Mouse (Mus musculus): ENCODE measurements around the gene Cdkal1. TPM values are rescaled to one million over a fixed set of nuclear protein-coding genes. Genes with fewer than 3 reads are reported as not detected.

Gene Cdkal1
- total RNA-seq, 1 experiment: 20.8 TPM

DNA sequence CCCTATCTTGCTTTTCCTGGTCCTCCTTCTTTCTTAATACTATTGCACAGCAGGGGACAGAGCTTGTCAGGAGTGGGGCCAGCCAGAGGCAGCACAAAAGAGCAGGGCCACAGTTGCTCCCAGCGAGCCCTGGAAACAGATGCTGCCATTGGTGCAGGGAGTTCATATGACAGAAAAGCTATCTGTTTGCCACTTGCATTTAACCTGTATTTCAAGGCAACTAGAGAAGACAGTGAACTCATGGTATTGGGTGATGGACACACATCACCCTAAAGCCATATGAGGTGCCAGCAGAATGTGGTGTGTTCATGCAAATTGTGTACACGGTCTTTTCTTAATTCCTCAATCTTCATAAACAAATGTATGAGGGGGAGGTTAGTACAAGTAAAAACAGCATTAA lies 439.5 kb downstream of the Cdkal1 start:
- no peak for TF ChIP-seq ZC3H11A (IDR thresholded peaks at IDR 0.05; ENCODE audit: borderline replicate concordance, low read depth, low read length)
- TF ChIP-seq ZNF384 (IDR thresholded peaks at IDR 0.05; ENCODE audit: low read depth, low read length): no peak
- no peak for TF ChIP-seq HCFC1 (IDR thresholded peaks at IDR 0.05; ENCODE audit: borderline replicate concordance, insufficient read depth, low read length)
- no peak for TF ChIP-seq MAFK (IDR thresholded peaks at IDR 0.05; ENCODE audit: insufficient read depth, low read depth, low read length)
- TF ChIP-seq CHD2 (IDR thresholded peaks at IDR 0.05; ENCODE audit: low read depth, low read length): no peak
- Histone ChIP-seq H3K9ac (ENCODE audit: insufficient read depth, low read depth, low read length, poor library complexity, severe bottlenecking) (no peak overlapping the region), H3K4me1 (ENCODE audit: control insufficient read depth in 2 of 2, insufficient read depth in 2 of 2, low read length in 2 of 2, poor library complexity in 1 of 2) (no peaks in the 10 kb centered on the region), H3K4me3 (ENCODE audit: insufficient read depth in 1 of 2, low read depth in 1 of 2, low read length in 2 of 2, poor library complexity in 1 of 2, severe bottlenecking in 1 of 2) (no peak overlapping the region), H3K9me3 (ENCODE audit: control insufficient read depth, insufficient read depth, low read depth, low read length) (no peaks in the 10 kb centered on the region), H3K27ac (ENCODE audit: insufficient read depth, low read depth, low read length, poor library complexity, severe bottlenecking) (no peak overlapping the region), H3K36me3 (ENCODE audit: control insufficient read depth, insufficient read depth, low read length, poor library complexity, severe bottlenecking) (no peaks in the 10 kb centered on the region)
- in situ Hi-C loops (cut with MboI; ENCODE audit: low sequenced_read_pairs in 2 of 2, unreplicated experiment in 2 of 2): no loop called here
- no peak for DNase-seq (ENCODE audit: low read depth, low spot score)

DNA sequence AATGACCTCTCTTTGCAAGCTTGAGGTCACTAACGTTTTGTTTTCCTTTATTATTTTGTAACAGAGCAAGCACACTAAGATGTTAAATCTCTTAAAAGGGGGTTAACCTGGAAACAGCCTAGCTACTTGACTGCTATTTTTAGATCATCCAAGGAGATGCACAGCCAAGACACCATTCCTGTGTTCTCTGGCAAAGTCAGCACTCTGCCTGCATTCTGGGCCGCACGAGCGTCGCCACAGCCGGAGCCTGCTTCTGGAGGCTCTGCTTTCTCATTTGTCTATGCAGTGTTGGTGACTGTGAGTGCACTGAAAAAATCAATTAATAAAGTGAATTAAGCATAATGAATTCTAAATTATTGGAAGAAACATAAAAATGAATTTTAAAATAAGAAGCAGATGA lies 440.6 kb downstream of the Cdkal1 start:
- Histone ChIP-seq H3K36me3 (ENCODE audit: control insufficient read depth, insufficient read depth, low read length, poor library complexity, severe bottlenecking) (no peaks in the 10 kb centered on the region), H3K27ac (ENCODE audit: insufficient read depth, low read depth, low read length, poor library complexity, severe bottlenecking) (no peak overlapping the region), H3K4me3 (ENCODE audit: insufficient read depth in 1 of 2, low read depth in 1 of 2, low read length in 2 of 2, poor library complexity in 1 of 2, severe bottlenecking in 1 of 2) (no peak overlapping the region), H3K9me3 (ENCODE audit: control insufficient read depth, insufficient read depth, low read depth, low read length) (no peaks in the 10 kb centered on the region), H3K9ac (ENCODE audit: insufficient read depth, low read depth, low read length, poor library complexity, severe bottlenecking) (no peak overlapping the region), H3K4me1 (ENCODE audit: control insufficient read depth in 2 of 2, insufficient read depth in 2 of 2, low read length in 2 of 2, poor library complexity in 1 of 2) (no peaks in the 10 kb centered on the region)
- no peak for DNase-seq (ENCODE audit: low read depth, low spot score)
- in situ Hi-C loops (cut with MboI; ENCODE audit: low sequenced_read_pairs in 2 of 2, unreplicated experiment in 2 of 2): no loop called here
- TF ChIP-seq HCFC1 (IDR thresholded peaks at IDR 0.05; ENCODE audit: borderline replicate concordance, insufficient read depth, low read length): no peak

DNA sequence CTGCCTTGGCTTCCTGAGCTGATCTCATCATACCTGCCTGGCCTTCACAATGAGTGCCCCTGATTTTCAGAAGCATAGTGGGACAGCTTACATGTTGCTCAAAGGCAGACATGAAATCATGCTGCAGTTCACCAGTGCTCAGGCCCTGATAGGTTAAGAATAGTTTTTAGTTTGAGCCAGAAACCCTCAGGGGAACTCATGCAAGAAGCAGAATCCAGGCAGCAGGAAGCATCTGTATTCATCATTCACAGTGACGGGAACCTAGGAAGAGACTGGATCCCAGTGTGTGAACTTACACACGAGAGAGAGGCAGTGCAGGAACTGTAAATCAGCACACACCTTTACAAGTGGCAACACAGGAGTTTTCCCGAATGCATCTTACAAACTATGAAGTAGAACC lies 441.0 kb downstream of the Cdkal1 start:
- no peak for TF ChIP-seq HCFC1 (IDR thresholded peaks at IDR 0.05; ENCODE audit: borderline replicate concordance, insufficient read depth, low read length)
- H3K27ac ChIP-seq (ENCODE audit: insufficient read depth, low read depth, low read length, poor library complexity, severe bottlenecking): no peak overlapping the region
- DNase-seq (ENCODE audit: low read depth, low spot score): no peak

DNA sequence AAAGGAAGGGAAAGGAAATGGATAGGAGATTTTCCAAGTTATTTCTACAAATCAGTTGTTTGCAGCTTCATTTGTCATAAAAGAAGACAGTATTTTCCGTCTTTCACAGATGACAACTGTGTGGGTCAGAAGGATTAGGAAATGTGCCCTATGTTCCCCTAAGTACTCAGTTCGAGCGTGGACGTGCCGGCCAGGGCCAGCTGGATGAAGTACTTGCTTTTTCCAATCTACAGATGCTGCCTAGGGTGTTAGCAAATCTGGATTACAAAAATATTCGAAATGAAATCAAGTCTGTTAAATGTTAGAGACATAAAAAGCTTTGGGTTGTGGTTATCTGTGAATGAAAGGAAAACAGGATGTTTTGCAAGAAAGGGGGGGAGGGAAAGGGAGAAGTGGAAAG lies 444.3 kb downstream of the Cdkal1 start:
- Histone ChIP-seq H3K4me3 (ENCODE audit: insufficient read depth in 1 of 2, low read depth in 1 of 2, low read length in 2 of 2, poor library complexity in 1 of 2, severe bottlenecking in 1 of 2) (no peak overlapping the region), H3K9me3 (ENCODE audit: control insufficient read depth, insufficient read depth, low read depth, low read length) (no peaks in the 10 kb centered on the region), H3K36me3 (ENCODE audit: control insufficient read depth, insufficient read depth, low read length, poor library complexity, severe bottlenecking) (no peaks in the 10 kb centered on the region), H3K9ac (ENCODE audit: insufficient read depth, low read depth, low read length, poor library complexity, severe bottlenecking) (no peak overlapping the region), H3K4me1 (ENCODE audit: control insufficient read depth in 2 of 2, insufficient read depth in 2 of 2, low read length in 2 of 2, poor library complexity in 1 of 2) (no peaks in the 10 kb centered on the region), H3K27ac (ENCODE audit: insufficient read depth, low read depth, low read length, poor library complexity, severe bottlenecking) (no peak overlapping the region)
- no peak for TF ChIP-seq CHD2 (IDR thresholded peaks at IDR 0.05; ENCODE audit: low read depth, low read length)
- TF ChIP-seq MAFK (IDR thresholded peaks at IDR 0.05; ENCODE audit: insufficient read depth, low read depth, low read length): no peak
- no peak for TF ChIP-seq HCFC1 (IDR thresholded peaks at IDR 0.05; ENCODE audit: borderline replicate concordance, insufficient read depth, low read length)
- TF ChIP-seq ZC3H11A (IDR thresholded peaks at IDR 0.05; ENCODE audit: borderline replicate concordance, low read depth, low read length): no peak
- in situ Hi-C loops (cut with MboI; ENCODE audit: low sequenced_read_pairs in 2 of 2, unreplicated experiment in 2 of 2): no loop called here
- DNase-seq (ENCODE audit: low read depth, low spot score): no peak

More for the DNA sequence above, 441.0 kb downstream of the Cdkal1 start:
- no peaks in the 10 kb centered on the region for H3K4me1 ChIP-seq (ENCODE audit: control insufficient read depth in 2 of 2, insufficient read depth in 2 of 2, low read length in 2 of 2, poor library complexity in 1 of 2)
- in situ Hi-C loops (cut with MboI; ENCODE audit: low sequenced_read_pairs in 2 of 2, unreplicated experiment in 2 of 2): no loop called here
- H3K9ac ChIP-seq (ENCODE audit: insufficient read depth, low read depth, low read length, poor library complexity, severe bottlenecking): no peak overlapping the region
- H3K4me3 ChIP-seq (ENCODE audit: insufficient read depth in 1 of 2, low read depth in 1 of 2, low read length in 2 of 2, poor library complexity in 1 of 2, severe bottlenecking in 1 of 2): no peak overlapping the region
- no peaks in the 10 kb centered on the region for H3K36me3 ChIP-seq (ENCODE audit: control insufficient read depth, insufficient read depth, low read length, poor library complexity, severe bottlenecking)
- H3K9me3 ChIP-seq (ENCODE audit: control insufficient read depth, insufficient read depth, low read depth, low read length): no peaks in the 10 kb centered on the region

DNA sequence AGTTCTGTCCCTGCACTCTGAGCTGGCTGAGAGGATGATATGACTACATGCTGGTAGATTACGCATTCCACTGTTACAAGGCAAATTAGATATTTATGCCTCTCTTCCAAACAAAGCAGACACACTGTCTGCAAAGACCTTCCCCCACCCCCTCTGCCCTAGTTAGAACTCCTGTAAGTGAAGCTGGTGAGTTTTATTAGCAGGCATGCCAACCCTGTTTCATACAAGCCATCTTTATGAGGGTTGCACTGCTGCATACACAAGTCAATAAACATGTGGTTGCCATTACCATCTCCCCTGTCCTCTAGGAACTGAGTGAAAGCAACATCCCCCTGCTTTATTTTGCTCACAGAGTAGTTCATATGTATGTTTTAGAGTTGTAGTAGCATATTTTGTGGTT lies 447.9 kb downstream of the Cdkal1 start:
- no peak for TF ChIP-seq MAFK (IDR thresholded peaks at IDR 0.05; ENCODE audit: insufficient read depth, low read depth, low read length)
- TF ChIP-seq CHD2 (IDR thresholded peaks at IDR 0.05; ENCODE audit: low read depth, low read length): no peak
- TF ChIP-seq ZC3H11A (IDR thresholded peaks at IDR 0.05; ENCODE audit: borderline replicate concordance, low read depth, low read length): no peak
- no peak for TF ChIP-seq HCFC1 (IDR thresholded peaks at IDR 0.05; ENCODE audit: borderline replicate concordance, insufficient read depth, low read length)
- no peak for TF ChIP-seq ZNF384 (IDR thresholded peaks at IDR 0.05; ENCODE audit: low read depth, low read length)
- Histone ChIP-seq H3K9ac (ENCODE audit: insufficient read depth, low read depth, low read length, poor library complexity, severe bottlenecking) (no peak overlapping the region), H3K4me1 (ENCODE audit: control insufficient read depth in 2 of 2, insufficient read depth in 2 of 2, low read length in 2 of 2, poor library complexity in 1 of 2) (no peaks in the 10 kb centered on the region), H3K27ac (ENCODE audit: insufficient read depth, low read depth, low read length, poor library complexity, severe bottlenecking) (no peak overlapping the region), H3K4me3 (ENCODE audit: insufficient read depth in 1 of 2, low read depth in 1 of 2, low read length in 2 of 2, poor library complexity in 1 of 2, severe bottlenecking in 1 of 2) (no peak overlapping the region), H3K9me3 (ENCODE audit: control insufficient read depth, insufficient read depth, low read depth, low read length) (no peaks in the 10 kb centered on the region), H3K36me3 (ENCODE audit: control insufficient read depth, insufficient read depth, low read length, poor library complexity, severe bottlenecking) (no peaks in the 10 kb centered on the region)
- DNase-seq (ENCODE audit: low read depth, low spot score): no peak
- in situ Hi-C loops (cut with MboI; ENCODE audit: low sequenced_read_pairs in 2 of 2, unreplicated experiment in 2 of 2): no loop called here

All from ES-E14 (cell line).